Mouse (Mus musculus) left cerebral cortex, adult 2 months (tissue): ENCODE results near the gene Plppr1. TPM values are rescaled to one million over a fixed set of nuclear protein-coding genes. Genes with fewer than 3 reads are reported as not detected.
"Not testable (repeated sequence)": the region's sequence is repeated elsewhere in the genome, so short reads cannot be mapped to it uniquely, and the experiment has no call there.

Source experiments
- DNase-seq, 2 experiments: peaks; one replicate each; pipeline ENCODE4 v3.0.0; 2021 to 2022; ENCODE audit warnings: low spot score in 2 of 2, mixed read lengths in 1 of 2; ENCODE audit errors: extremely low spot score in 1 of 2
- H3K27ac ChIP-seq: fragments of 200-600 bp; 2 replicates; pipeline ENCODE4 v1.8.1; 2022
- H3K4me3 ChIP-seq: fragments of 200-600 bp; 2 replicates; pipeline ENCODE4 v1.8.1; 2022
- CTCF ChIP-seq: fragments of 200-600 bp; IDR thresholded peaks from 2 replicates; pipeline ENCODE4 v1.8.1; 2022; ENCODE audit warnings: antibody characterized with exemption, mild to moderate bottlenecking, moderate library complexity
- intact Hi-C: fragments of 180-260 bp; cut with DNase I; formaldehyde crosslinking; loops from one replicate; pipeline ENCODE4 v1.15.1; 2025
- total RNA-seq, 2 experiments: library from RNA; stranded (reverse); gene quantifications; 2 replicates each; pipeline ENCODE4 v1.2.3; 2021

Plppr1 gene
- total RNA-seq, 2 experiments from 2014 or later: 7.9 to 11.4 TPM

DNA sequence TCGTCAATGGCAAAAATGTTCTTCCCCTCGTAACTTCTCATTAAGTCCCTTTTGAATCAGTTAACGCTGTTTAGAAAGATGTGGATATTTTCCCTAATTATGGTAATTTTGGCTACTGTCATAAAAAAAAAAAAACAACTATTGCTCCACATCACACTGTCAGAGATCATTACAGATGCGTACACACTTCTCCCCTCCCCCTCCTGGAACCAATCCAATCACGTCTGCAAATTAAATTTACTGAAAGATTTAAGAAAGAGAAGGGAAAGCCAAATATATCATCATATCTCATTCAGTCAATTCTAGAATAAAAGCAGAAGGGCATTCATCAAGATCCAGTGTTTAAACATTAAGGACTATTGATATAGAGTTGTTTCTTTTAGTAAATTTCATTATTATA lies 185.7 kb downstream of the Plppr1 start:
- intact Hi-C loops: no loop called here
- Histone ChIP-seq H3K27ac (no peak overlapping the region), H3K4me3 (no peak overlapping the region)
- no peak for TF ChIP-seq CTCF
- no peak for DNase-seq

DNA sequence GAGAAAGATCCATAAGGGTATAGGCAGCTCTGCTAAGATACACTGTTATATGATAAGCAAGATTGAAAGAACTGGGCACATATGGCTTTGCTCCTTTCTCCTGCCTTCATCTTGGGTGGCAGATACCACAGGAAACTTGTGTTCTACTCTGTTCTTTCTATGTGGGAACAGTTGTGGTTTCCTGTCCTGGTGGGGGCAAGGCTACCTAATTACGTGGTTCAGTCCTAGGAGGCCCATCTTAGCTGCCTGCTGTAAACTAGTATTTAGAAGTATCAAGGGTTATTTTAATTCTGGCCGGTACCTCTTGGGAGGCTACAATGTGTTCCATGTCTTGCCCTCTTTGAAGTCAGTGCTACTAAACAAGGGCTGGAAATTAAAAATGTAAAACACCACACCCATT lies 186.2 kb downstream of the Plppr1 start:
- intact Hi-C loops: no loop called here
- TF ChIP-seq CTCF: no peak
- H3K27ac ChIP-seq: no peak overlapping the region
- H3K4me3 ChIP-seq: no peak overlapping the region
- DNase-seq: no peak

DNA sequence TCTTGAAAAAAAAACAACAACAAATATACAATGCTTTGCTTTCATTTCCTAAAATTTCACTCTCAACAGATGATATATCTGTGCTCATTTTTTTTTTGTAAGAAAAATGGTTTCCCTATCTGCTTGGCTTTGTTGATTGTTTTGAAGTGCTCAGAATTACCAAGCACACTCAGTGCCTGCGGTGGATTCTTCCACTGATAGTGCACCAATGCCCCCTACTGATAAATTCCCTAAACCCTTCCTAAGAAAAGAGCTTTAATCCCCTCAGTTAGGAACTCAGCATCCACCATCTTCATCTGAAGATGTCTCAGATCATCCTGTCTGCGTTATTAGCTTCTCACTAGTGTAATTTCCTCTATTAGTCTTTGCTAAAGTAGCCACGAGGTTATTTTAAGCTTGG lies 192.2 kb downstream of the Plppr1 start:
- peak; percentile 61 for TF ChIP-seq CTCF
- H3K27ac ChIP-seq: no peak overlapping the region
- H3K4me3 ChIP-seq: no peak overlapping the region
- DNase-seq: peak in 1 of 2 experiments; percentile 14
- intact Hi-C loops: loop anchor here (1.0 to 5.0 kb wide), 4 partner anchors 97 to 559 kb away; no protein-coding TSS in a partner anchor

DNA sequence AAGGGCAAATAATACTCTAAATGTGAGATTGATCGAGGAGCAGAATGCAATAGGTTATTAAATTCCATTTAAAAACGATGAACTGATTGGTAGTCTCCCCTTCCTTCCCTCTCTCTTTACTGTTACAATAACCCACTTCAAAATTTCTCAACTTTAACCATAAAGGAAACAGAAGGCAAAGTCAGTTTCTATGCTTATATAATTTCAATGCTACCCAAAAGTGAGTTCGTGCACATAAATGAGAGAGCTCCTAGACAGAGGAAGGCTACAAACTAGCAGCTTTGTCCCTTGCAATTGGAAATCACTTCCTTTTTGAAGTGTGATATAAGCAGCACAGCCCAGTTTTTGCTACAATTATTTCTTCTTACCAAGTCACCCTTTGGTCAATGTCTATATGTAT lies 193.1 kb downstream of the Plppr1 start:
- H3K4me3 ChIP-seq: no peak overlapping the region
- intact Hi-C loops: loop anchor here (5.0 kb wide), 1 partner anchor 560 kb away; no protein-coding TSS in a partner anchor
- no peak for TF ChIP-seq CTCF
- DNase-seq: no peak
- H3K27ac ChIP-seq: no peak overlapping the region

DNA sequence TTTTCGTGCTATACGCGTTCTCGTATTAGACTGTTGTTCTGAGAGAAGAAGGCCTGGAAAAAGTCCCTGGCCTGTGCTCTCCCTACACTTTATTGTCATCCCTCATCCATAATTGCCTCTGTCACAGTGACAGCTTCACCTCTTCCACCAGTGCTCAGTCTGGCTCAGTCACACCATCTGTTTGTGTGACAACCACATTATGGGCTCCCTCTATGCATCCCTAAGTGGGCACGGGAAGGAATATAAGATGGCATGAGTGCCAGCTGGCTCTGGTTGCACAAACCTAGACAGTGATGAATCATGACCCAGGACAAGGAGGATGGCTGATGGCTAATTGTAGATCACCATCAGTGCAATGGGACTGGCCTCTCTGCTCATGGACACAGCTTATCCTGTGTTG lies 219.4 kb downstream of the Plppr1 start:
- no peak for DNase-seq
- H3K27ac ChIP-seq: no peak overlapping the region
- intact Hi-C loops: no loop called here
- TF ChIP-seq CTCF: no peak
- H3K4me3 ChIP-seq: no peak overlapping the region

DNA sequence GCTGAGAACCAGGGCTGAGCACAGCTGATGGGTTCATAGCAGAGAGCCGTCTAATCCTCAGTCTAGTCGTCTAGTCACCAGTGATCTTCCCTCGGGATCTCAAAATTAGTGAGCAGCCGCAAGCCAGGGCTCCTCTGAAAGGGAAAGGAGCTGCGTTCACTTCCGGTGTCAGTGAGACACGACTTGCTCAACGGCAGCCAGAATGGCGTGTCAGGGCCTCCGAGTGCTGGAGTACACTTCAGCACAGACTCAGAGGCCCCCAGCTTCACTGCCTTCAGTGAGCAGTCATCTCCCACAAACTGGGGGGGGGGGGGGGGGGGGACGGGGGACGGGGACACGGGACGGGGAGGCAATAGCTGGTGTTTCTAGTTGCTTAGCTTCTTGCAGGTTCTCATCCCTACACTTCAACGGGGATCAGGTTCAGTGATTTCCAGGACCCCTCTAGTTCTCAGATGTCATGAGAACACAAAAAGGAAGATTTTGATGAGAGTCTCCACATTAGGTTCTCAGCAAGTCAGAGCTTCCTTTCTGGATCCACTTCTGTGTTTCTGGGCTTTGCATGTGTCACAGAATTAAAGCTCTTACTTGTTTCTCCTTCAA lies 225.7 kb downstream of the Plppr1 start:
- DNase-seq: no peak
- Histone ChIP-seq H3K4me3 (no peak overlapping the region), H3K27ac (no peak overlapping the region)
- intact Hi-C loops: no loop called here
- TF ChIP-seq CTCF: no peak

DNA sequence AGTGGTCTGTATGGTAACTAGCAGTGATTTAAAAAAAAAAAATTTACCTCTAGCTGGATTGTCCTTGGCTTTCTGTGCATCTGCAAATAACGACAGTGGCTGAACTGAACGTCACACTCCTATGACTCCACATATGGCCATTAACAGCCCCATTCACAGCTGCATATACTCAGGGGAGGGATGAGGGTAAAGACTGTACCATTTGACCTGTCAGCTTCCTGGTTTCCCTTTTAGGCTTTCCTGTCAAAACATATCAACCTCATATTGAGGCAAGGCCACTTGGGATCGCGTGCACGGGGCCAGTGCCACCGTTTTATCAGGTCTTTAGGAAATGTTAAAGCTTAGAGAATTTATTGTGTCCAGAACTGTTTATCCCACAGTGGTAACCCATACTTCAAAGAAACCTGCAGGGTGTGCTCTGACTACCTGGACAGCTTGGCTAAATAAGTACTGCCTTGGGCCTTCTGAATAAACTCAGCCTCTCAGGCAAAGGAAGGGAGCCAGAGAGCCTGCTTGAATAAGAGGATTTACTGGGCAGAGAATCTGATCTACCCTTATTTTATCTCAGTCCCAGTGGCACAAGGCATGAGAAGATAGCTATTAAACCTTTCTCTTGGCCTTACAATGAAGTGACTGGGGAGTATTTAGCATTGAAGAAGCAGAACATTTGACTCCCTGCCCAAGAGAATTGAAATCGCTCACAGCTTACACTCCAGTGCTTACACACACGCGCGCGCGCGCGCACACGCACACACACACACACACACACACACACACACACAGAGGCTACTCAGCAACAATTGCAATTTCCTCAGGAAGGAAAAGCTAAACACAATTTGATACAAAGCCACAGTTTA lies 226.5 kb downstream of the Plppr1 start:
- intact Hi-C loops: no loop called here
- TF ChIP-seq CTCF: no peak
- Histone ChIP-seq H3K27ac (no peak overlapping the region), H3K4me3 (no peak overlapping the region)
- DNase-seq: no peak

DNA sequence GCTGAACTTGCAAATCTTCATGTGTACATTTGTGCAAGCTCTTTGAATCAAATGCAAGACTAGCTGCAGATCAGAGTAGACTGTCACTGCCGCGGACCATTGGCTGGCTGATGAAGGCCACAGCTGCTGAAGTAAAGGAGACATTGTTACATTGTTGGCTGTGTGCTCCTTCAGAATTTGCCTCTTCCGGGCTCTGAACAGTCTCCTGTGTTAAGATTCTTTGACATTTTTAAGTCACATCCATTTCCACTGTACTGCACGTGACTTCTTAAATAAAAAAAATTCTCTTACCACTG lies 227.1 kb downstream of the Plppr1 start:
- DNase-seq: no peak
- Histone ChIP-seq H3K27ac (no peak overlapping the region), H3K4me3 (no peak overlapping the region)
- intact Hi-C loops: no loop called here
- no peak for TF ChIP-seq CTCF

DNA sequence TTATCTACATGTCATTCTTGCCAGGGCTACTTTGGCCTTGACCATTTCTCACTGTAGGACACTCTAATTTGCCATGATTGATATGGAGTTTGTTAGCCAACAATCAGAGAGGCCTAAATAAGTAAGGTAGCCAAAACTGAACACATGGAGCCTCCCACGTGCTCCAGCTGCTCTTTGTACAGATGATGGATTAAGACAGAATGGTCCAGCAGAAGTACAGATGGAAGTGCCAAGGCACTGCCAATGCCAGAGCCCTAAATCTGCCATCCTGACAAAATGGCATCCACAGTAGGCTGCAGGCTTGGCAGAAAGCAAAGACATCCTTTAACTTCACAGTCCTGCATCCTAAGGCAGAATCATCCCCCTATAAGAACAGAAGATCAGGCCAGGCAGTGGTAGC lies 237.4 kb downstream of the Plppr1 start:
- intact Hi-C loops: no loop called here
- no peak for TF ChIP-seq CTCF
- no peak for DNase-seq
- H3K4me3 ChIP-seq: no peak overlapping the region
- no peak overlapping the region for H3K27ac ChIP-seq

DNA sequence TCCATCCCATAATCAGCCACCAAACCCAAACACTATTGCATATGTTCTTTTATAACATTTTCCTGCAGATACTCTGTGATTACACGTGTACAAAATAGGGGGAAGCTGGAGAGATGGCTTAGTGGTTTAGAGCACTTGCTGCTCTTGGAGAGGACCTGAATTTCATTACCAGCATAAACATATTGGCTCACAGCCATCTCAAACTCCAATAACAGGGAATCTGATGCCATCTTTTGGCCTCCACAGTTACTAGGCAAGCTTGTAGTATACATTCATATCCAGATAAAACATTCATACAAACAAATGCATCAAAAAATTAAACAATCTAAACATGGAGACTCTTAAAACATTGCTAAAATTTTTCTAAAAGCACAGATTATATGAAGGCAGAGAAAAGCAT lies 240.5 kb downstream of the Plppr1 start:
- H3K27ac ChIP-seq: no peak overlapping the region
- no peak for DNase-seq
- TF ChIP-seq CTCF: no peak
- H3K4me3 ChIP-seq: no peak overlapping the region
- intact Hi-C loops: no loop called here

DNA sequence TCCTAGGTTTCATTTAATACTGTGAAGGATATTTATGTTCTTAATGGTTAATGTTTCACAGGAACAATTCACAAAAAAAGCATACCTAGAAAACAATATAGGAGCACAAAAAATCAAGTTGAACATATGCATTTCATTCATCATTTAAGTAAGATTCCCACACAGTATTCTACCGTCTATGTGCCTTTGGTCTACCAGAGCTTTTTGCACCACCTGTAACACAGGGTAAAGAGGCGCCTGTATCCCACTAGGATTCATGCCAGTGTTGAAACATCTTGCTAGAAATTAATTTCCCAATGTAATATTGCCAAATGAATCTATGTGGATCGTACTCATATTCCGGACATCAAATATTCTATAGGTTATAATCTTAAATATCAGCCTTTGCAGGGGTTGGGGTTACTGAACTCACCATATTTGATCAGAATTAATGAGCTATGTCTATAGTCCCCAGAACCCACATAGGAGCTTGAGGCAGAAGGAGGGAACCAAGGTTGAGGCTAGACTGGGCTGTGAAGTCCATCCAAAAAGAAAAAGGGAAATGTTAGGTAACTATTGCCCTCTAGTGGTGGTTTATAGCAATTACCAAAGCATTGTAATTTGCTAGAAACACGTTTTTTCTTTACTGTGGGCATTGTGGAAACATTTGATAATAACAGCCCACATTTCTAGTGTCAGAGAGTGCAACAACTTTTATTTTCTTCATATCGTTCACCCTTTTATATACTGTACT lies 263.0 kb downstream of the Plppr1 start:
- H3K27ac ChIP-seq: no peak overlapping the region

DNA sequence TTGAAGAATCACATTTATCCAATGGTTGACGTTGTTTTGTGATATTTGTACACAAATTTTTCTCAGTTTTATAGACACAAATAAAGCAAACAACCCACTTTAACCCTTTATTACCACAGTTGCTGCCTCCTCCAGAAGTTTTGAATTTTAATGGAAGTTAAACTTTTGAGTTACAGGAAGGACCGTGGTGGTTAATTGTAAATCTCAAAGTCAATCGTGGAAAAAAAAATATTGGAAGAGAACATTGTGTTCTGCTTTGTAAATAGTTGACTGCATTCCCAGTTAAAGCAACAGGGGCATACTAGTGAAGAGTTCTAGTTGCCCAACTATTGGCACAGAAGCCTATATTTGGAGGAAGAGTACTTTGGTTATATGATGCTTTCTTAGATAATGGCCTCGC lies 278.9 kb downstream of the Plppr1 start:
- DNase-seq, H3K27ac ChIP-seq, H3K4me3 ChIP-seq, intact Hi-C loops: not testable (repeated sequence)

More for the DNA sequence above, 263.0 kb downstream of the Plppr1 start:
- intact Hi-C loops: loop anchor here (1.0 to 5.0 kb wide), 3 partner anchors 170 to 631 kb away; no protein-coding TSS in a partner anchor
- H3K4me3 ChIP-seq: no peak overlapping the region
- peak; percentile 81 for TF ChIP-seq CTCF
- no peak for DNase-seq

DNA sequence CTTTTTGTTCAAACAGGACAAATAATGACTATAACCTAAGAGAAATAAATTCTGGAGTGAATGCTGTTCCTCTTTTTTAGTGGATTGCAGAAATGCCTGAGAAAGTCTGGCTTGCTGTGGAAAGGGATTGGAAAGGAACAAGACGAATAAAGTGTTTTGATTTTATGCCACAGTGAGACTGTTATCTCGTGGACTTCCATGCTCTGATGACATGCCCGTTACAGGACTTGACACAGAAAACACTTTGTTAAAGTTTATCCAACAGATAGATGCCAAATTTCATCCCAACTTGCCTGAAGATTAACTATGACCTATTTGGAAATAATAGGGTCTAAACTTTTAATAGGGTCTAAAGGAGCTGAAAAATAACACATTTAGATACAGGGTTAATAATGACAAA lies 281.0 kb downstream of the Plppr1 start:
- H3K27ac ChIP-seq, DNase-seq, intact Hi-C loops, H3K4me3 ChIP-seq: not testable (repeated sequence)

DNA sequence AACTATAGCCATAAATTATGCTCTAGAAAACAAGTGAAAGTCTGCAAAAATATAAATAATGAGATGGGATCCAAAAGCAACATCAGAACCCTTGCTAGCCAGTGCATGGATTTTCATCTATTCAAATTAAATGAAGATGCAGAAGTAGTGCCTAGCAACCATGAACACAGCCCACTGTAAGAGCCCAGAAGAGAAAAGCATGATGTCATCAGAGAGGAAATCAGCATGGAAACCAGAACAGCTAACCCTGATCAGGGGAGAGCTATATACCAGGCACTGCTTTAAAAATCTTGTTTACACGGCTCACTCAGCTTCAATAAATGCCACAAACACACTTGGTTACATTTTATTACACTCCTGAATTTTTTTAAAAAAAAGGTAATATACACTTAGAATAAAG lies 288.9 kb downstream of the Plppr1 start:
- DNase-seq, intact Hi-C loops, H3K4me3 ChIP-seq, H3K27ac ChIP-seq: not testable (repeated sequence)
